Mouse (Mus musculus): ENCODE measurements around the gene Mylk.

The Mylk gene

GRCm38 (mm10) chr16:34985031-34985346, 240.0 kb downstream of the Mylk start:
- ATAC-seq (ENCODE audit: low TSS enrichment), result no peak

GRCm38 (mm10) chr16:34986211-34986825, 241.3 kb downstream of the Mylk start:
- ATAC-seq (ENCODE audit: low TSS enrichment), result no peak

GRCm38 (mm10) chr16:34991365-34991764, 246.4 kb downstream of the Mylk start:
- no peak for ATAC-seq (ENCODE audit: low TSS enrichment)

GRCm38 (mm10) chr16:34992854-34993253, 247.8 kb downstream of the Mylk start:
- no peak for ATAC-seq (ENCODE audit: low TSS enrichment)

GRCm38 (mm10) chr16:34993694-34994330, 248.8 kb downstream of the Mylk start:
- ATAC-seq (ENCODE audit: low TSS enrichment), result no peak

GRCm38 (mm10) chr16:34994641-34995141, 249.7 kb downstream of the Mylk start:
- ATAC-seq (ENCODE audit: low TSS enrichment), result no peak

GRCm38 (mm10) chr16:34996133-34996532, 251.1 kb downstream of the Mylk start:
- ATAC-seq (ENCODE audit: low TSS enrichment), result peak; percentile 61

- no peak for ATAC-seq (ENCODE audit: low TSS enrichment)
Measured at GRCm38 (mm10) chr16:34997052-34997451, 252.0 kb downstream of the Mylk start.

GRCm38 (mm10) chr16:34997576-34997975, 252.6 kb downstream of the Mylk start:
- ATAC-seq (ENCODE audit: low TSS enrichment), result no peak

GRCm38 (mm10) chr16:34999016-34999415, 254.0 kb downstream of the Mylk start:
- ATAC-seq (ENCODE audit: low TSS enrichment), result peak; percentile 17; the same call in 1 of the 2 replicates

GRCm38 (mm10) chr16:34999986-35000385, 255.0 kb downstream of the Mylk start:
- no peak for ATAC-seq (ENCODE audit: low TSS enrichment)

GRCm38 (mm10) chr16:35000923-35001560, 256.0 kb downstream of the Mylk start:
- ATAC-seq (ENCODE audit: low TSS enrichment), result peak; percentile 72

- ATAC-seq (ENCODE audit: low TSS enrichment), result no peak
Measured at GRCm38 (mm10) chr16:35004356-35004755, 259.3 kb downstream of the Mylk start.

- ATAC-seq (ENCODE audit: low TSS enrichment), result no peak
Measured at GRCm38 (mm10) chr16:35004756-35005155, 259.7 kb downstream of the Mylk start.

- no peak for ATAC-seq (ENCODE audit: low TSS enrichment)
Measured at GRCm38 (mm10) chr16:35006251-35006650, 261.2 kb downstream of the Mylk start.

- no peak for ATAC-seq (ENCODE audit: low TSS enrichment)
Measured at GRCm38 (mm10) chr16:35007361-35007760, 262.4 kb downstream of the Mylk start.

- no peak for ATAC-seq (ENCODE audit: low TSS enrichment)
Measured at GRCm38 (mm10) chr16:35008447-35008846, 263.4 kb downstream of the Mylk start.

GRCm38 (mm10) chr16:35013501-35013900, 268.5 kb downstream of the Mylk start:
- no peak for ATAC-seq (ENCODE audit: low TSS enrichment)

GRCm38 (mm10) chr16:35016491-35016890, 271.5 kb downstream of the Mylk start:
- ATAC-seq (ENCODE audit: low TSS enrichment), result no peak

- no peak for ATAC-seq (ENCODE audit: low TSS enrichment)
Measured at GRCm38 (mm10) chr16:35018470-35018974, 273.5 kb downstream of the Mylk start.

GRCm38 (mm10) chr16:35021903-35022241, 276.9 kb downstream of the Mylk start:
- no peak; the same call in 1 of the 2 replicates for ATAC-seq (ENCODE audit: low TSS enrichment)

- ATAC-seq (ENCODE audit: low TSS enrichment), result peak; percentile 98
Measured at GRCm38 (mm10) chr16:35022242-35023137, 277.5 kb downstream of the Mylk start, which contains the start of gene Hacd2. TSS of gene Hacd2 (plus strand) at chr16:35022428.
